Mouse (Mus musculus): ENCODE results near the gene Dhx32. TPM values are rescaled to one million over a fixed set of nuclear protein-coding genes. Genes with fewer than 3 reads are reported as not detected.

Dhx32 gene
- polyA plus RNA-seq, 1 experiment from 2014 or later, result 43.8 TPM

DNA sequence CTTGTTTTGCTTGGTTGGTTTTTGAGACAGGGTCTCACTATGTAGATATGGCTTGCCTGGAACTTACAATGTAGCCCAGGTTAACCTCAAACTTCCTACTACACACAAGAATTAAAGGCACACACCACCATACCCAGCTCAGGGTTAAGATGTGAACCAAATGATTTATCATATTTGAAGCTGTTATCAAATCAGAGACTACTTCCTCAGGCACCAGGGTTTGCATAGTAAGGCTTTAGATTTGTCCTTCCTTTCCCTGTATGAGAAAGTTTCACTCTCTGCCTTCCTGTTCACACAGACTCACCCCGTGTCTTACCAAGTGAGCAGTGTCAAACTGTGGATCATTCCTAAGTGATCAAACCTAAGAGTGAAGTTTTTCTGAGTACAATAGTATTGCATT lies 38.3 kb downstream of the Dhx32 start:
- H3K9me3 ChIP-seq (ENCODE audit: control insufficient read depth), result no peaks in the 10 kb centered on the region
- H3K27me3 ChIP-seq (replicated peaks; ENCODE audit: control insufficient read depth, insufficient read depth, low read length), result no peaks in the 10 kb centered on the region
- WGBS, result 74% methylated on average over 1 of the region's 1 CpGs
- peaks cover 51% of the 10 kb centered on the region for H3K36me3 ChIP-seq (ENCODE audit: control insufficient read depth, insufficient read depth)
- no peak for TF ChIP-seq CTCF (IDR thresholded peaks at IDR 0.05; ENCODE audit: low read depth)
- ATAC-seq, result no peak
- H3K4me2 ChIP-seq (replicated peaks; ENCODE audit: low read depth), result no peak overlapping the region
- no peak overlapping the region for H3K4me3 ChIP-seq (ENCODE audit: low read depth, low read length)
- no peaks in the 10 kb centered on the region for H3K4me1 ChIP-seq (replicated peaks; ENCODE audit: control insufficient read depth, insufficient read depth, low read length)
- H3K9ac ChIP-seq (ENCODE audit: low read depth, low read length), result no peak overlapping the region
- no peak overlapping the region for H3K27ac ChIP-seq (ENCODE audit: low read depth, low read length)

DNA sequence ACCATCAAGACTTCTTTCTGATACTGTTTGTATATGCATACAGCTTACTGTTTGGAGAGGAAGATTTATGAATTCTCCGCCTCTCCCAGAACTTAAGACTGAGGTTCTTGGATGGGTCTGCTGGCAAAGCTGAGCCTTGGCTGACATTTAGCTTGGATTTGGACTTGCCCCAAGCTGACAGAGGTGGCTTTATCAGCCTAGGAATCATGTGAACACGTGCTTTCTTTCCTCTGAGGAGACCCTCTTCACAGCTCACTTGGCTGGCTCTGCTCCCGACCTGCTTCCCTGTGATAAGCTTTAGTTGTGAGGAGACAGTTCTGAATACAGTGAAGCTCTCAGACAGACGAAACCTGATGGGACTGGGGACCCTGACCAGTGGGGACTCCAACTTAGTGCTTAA lies 38.9 kb downstream of the Dhx32 start:
- H3K4me1 ChIP-seq (replicated peaks; ENCODE audit: control insufficient read depth, insufficient read depth, low read length), result no peaks in the 10 kb centered on the region
- ATAC-seq, result no peak
- H3K9me3 ChIP-seq (ENCODE audit: control insufficient read depth), result no peaks in the 10 kb centered on the region
- H3K4me3 ChIP-seq (ENCODE audit: low read depth, low read length), result no peak overlapping the region
- H3K27ac ChIP-seq (ENCODE audit: low read depth, low read length), result no peak overlapping the region
- no peak overlapping the region for H3K9ac ChIP-seq (ENCODE audit: low read depth, low read length)
- no peaks in the 10 kb centered on the region for H3K27me3 ChIP-seq (replicated peaks; ENCODE audit: control insufficient read depth, insufficient read depth, low read length)
- 65% methylated on average over 4 of the region's 4 CpGs for WGBS
- no peak for TF ChIP-seq CTCF (IDR thresholded peaks at IDR 0.05; ENCODE audit: low read depth)
- H3K36me3 ChIP-seq (ENCODE audit: control insufficient read depth, insufficient read depth), result peaks cover 48% of the 10 kb centered on the region
- no peak overlapping the region for H3K4me2 ChIP-seq (replicated peaks; ENCODE audit: low read depth)

DNA sequence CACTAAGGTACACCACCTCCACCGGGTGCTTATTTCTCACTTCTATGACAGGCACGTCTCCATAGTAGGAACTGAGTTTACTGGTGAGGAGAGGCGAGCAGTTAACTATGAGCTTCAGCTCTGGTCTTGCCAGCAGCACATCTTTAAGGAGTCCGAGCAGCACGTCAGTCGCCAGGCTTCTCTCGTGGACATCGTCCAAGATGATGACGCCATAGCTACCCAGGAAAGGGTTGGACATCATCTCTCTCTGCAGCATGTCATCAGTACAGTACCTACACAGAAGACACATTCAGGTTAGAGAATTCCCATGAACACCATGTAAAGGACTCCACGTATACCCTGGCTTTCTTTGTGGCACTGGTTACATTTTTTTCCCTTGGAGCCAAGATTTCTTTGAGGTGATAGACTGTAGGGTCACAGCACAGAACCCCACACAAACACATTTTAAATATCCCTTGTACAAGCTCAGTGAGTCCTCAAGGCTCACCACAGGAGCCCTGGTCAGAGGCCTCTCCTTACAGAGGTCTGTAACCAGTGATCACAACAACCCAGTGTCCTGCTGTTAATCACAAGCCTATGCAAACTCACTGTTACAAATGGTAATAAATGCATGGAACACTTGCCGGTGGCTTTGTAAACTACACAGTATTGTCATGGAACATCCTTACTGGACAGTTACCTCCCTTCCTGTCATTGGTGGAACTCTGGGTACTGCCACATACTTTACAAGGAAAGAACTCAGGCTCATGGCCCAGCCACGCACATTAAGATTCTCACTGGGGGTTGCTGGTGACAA lies 39.8 kb downstream of the Dhx32 start:
- H3K9ac ChIP-seq (ENCODE audit: low read depth, low read length), result no peak overlapping the region
- no peak overlapping the region for H3K4me3 ChIP-seq (ENCODE audit: low read depth, low read length)
- 89% methylated on average over 12 of the region's 12 CpGs for WGBS

DNA sequence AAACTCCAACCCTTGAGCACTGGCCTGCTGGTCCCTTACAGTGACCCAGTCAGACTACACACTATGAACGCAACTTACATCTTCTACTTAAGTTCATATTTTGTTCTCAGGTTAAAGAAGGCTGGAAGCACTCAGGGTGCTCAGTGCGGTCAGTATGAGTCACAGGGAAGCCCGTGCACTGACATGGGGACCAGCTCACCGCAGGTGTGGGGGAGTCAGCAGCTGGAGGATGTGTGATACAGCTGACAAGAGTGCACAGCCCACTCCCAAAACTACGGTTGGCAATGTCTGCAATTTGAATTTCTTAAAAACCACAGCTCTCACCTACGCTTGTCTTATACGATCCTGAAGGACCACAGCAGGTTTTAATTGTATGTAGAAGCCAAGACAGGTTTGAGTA lies 42.0 kb downstream of the Dhx32 start:
- no peaks in the 10 kb centered on the region for H3K4me1 ChIP-seq (replicated peaks; ENCODE audit: control insufficient read depth, insufficient read depth, low read length)
- no peak overlapping the region for H3K4me2 ChIP-seq (replicated peaks; ENCODE audit: low read depth)
- no peak overlapping the region for H3K4me3 ChIP-seq (ENCODE audit: low read depth, low read length)
- no peaks in the 10 kb centered on the region for H3K27me3 ChIP-seq (replicated peaks; ENCODE audit: control insufficient read depth, insufficient read depth, low read length)
- 85% methylated on average over 7 of the region's 7 CpGs for WGBS
- H3K27ac ChIP-seq (ENCODE audit: low read depth, low read length), result no peak overlapping the region
- H3K9ac ChIP-seq (ENCODE audit: low read depth, low read length), result no peak overlapping the region
- TF ChIP-seq CTCF (IDR thresholded peaks at IDR 0.05; ENCODE audit: low read depth), result no peak
- peaks cover 40% of the 10 kb centered on the region for H3K36me3 ChIP-seq (ENCODE audit: control insufficient read depth, insufficient read depth)
- ATAC-seq, result no peak
- H3K9me3 ChIP-seq (ENCODE audit: control insufficient read depth), result no peaks in the 10 kb centered on the region

More for the DNA sequence above, 39.8 kb downstream of the Dhx32 start:
- Histone ChIP-seq H3K4me1 (replicated peaks; ENCODE audit: control insufficient read depth, insufficient read depth, low read length) (no peaks in the 10 kb centered on the region), H3K27ac (ENCODE audit: low read depth, low read length) (no peak overlapping the region), H3K4me2 (replicated peaks; ENCODE audit: low read depth) (no peak overlapping the region), H3K27me3 (replicated peaks; ENCODE audit: control insufficient read depth, insufficient read depth, low read length) (no peaks in the 10 kb centered on the region), H3K36me3 (ENCODE audit: control insufficient read depth, insufficient read depth) (peaks cover 41% of the 10 kb centered on the region), H3K9me3 (ENCODE audit: control insufficient read depth) (no peaks in the 10 kb centered on the region)
- no peak for ATAC-seq
- TF ChIP-seq CTCF (IDR thresholded peaks at IDR 0.05; ENCODE audit: low read depth), result no peak

DNA sequence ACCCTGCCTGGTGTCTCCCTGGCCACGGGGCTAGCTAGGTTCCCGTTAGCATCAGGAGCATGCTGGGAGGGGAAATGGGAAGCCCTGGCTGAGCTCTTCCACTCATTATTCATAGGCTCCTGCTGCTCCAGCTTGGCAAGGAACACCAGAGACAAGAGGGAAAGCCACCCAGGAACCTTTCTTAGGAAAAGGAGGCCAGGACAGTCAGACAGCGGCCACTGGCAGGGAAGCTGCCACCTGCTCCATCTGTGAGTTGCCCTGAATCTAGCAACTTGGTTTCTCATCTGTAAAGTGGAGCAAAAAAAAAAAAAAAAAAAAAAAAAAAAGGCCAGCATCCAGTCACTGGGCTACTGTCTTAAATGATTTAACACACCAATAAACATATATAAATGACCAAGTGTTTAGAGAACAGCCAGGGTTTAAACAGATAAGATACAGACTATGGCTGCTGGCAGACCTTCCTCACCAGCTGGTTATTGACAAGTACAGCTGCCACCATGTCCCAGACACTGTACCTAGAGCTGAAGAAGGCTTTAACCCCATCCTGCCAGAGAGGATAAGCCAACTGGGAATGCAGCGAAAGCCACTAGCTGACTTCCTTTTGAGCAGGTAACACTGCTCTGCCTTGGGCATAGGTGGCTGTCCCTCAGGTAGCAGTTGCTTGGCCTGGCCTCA lies 50.4 kb downstream of the Dhx32 start:
- Histone ChIP-seq H3K27me3 (replicated peaks; ENCODE audit: control insufficient read depth, insufficient read depth, low read length) (no peaks in the 10 kb centered on the region), H3K36me3 (ENCODE audit: control insufficient read depth, insufficient read depth) (peaks cover 29% of the 10 kb centered on the region), H3K27ac (ENCODE audit: low read depth, low read length) (no peak overlapping the region), H3K4me1 (replicated peaks; ENCODE audit: control insufficient read depth, insufficient read depth, low read length) (no peaks in the 10 kb centered on the region), H3K9me3 (ENCODE audit: control insufficient read depth) (no peaks in the 10 kb centered on the region), H3K4me2 (replicated peaks; ENCODE audit: low read depth) (no peak overlapping the region), H3K4me3 (ENCODE audit: low read depth, low read length) (no peak overlapping the region), H3K9ac (ENCODE audit: low read depth, low read length) (no peak overlapping the region)
- ATAC-seq, result no peak
- WGBS, result 67% methylated on average over 4 of the region's 4 CpGs
- no peak for TF ChIP-seq CTCF (IDR thresholded peaks at IDR 0.05; ENCODE audit: low read depth)

DNA sequence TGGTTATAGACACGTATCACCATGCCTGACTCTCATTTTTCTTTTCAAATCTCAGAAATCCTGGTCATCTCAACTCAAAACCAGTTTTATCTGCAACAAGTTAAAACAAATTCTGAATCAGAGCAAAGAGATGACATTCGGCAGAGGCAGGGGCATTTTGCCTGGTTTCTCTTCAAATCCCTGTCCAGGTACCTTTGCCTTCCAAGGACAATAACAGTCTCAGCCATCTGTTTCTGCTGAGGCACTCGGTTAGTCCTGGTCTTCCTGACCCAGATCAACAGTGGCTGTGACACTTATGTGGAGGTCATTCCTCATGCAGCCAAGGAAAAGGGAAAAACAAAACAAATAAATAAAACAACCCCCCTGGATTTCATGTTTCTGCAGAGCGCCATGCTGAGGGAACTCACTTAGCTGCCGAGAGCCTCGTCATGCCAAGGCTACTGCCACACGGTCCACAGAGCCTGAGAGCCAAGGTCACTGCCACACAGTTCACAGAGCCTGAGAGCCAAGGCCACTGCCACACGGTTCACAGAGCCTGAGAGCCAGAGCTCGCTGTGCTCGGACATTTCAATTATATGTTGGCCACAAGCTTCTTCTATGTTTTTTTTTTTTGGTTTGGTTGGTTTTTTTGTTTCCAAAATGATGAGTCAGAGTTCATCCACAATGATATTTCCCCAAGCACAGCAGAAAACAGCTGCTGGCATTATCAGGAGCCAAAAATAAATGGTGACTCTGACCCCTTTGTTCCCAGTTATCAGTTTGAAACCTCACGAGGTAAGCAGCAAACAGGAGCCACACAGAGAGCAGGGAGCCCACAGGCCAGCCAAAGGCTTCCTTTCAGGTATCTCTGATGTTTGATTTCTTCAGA lies 52.0 kb downstream of the Dhx32 start:
- Histone ChIP-seq H3K36me3 (ENCODE audit: control insufficient read depth, insufficient read depth) (peaks cover 30% of the 10 kb centered on the region), H3K9ac (ENCODE audit: low read depth, low read length) (no peak overlapping the region), H3K27ac (ENCODE audit: low read depth, low read length) (no peak overlapping the region), H3K4me2 (replicated peaks; ENCODE audit: low read depth) (no peak overlapping the region), H3K4me3 (ENCODE audit: low read depth, low read length) (no peak overlapping the region), H3K9me3 (ENCODE audit: control insufficient read depth) (no peaks in the 10 kb centered on the region), H3K27me3 (replicated peaks; ENCODE audit: control insufficient read depth, insufficient read depth, low read length) (no peaks in the 10 kb centered on the region), H3K4me1 (replicated peaks; ENCODE audit: control insufficient read depth, insufficient read depth, low read length) (no peaks in the 10 kb centered on the region)
- no peak for ATAC-seq
- 73% methylated on average over 11 of the region's 11 CpGs for WGBS
- no peak for TF ChIP-seq CTCF (IDR thresholded peaks at IDR 0.05; ENCODE audit: low read depth)
